Mouse (Mus musculus): ENCODE results near the gene Maml1.

Gene Maml1

DNA sequence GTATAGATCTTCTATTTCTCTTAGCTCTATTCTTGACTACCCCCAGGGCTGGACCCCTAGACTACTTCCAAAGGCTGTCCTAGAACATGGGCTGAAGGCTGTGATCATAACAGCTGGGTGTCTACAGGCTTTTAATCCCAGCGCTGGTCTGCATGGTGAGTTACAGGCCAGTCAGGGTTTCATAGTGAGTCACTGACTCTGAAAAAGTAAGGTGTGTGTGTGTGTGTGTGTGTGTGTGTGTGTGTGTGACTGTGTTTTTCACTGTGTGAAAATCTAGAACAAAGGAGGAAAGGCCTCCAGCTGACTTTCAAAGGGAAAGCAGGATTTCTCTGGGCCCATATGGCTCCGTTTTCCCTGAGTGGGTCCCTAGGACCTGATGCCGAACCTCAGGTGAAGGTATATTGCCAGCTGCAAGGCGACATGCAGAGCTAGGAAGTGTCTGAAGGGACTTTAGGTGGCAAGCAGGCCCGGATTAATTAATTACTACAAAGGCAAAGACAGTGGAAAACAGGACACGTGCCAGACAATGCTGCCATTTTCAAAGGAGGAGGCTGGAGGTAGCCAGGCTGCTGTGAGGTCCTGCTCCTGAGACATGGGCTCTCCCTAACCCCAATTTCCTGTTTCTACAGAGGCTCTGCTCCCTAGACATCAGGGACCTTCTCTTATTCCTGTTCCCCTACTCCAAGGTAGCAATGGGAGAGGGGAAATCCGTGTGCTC is 69.4 kb downstream of the Maml1 start:
- in situ Hi-C loops (cut with MseI, MboI), result no loop called here

DNA sequence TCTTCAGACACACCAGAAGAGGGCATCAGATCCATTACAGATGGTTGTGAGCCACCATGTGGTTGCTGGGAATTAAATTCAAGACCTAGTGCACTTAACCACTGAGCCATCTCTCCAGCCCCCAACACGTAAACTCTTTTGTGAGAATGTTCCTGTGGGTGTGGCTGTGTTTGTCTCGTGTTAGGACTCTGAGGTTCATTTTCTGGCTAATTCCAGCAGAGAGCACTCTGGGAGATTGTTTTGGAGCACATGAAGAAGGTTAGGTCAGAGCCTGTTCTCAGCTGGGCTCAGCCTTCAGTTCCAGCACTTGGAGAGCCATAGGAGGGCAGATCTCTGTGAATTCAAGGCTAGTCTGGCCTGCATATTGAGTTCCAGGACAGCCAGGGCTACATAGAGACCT is 72.3 kb downstream of the Maml1 start:
- in situ Hi-C loops (cut with MseI, MboI), result no loop called here

DNA sequence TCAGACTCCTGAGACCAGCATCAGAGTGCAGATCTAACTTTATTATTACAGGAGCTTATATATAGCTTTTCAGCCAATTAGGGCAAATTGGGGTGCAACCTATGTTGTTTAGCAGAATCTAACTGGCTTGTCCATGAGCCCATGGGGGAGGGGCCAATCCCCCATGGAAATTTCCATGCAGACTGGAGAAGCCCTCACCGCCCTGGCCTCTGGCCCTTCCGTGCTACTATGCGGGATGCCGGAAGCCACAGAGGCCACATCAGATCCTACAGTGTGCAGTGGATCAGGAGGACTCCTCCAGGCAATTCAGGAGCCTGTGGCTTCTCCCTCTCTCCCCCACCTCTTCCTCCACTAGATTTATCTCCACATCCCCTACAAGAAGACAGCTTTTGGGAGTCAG is 74.3 kb downstream of the Maml1 start:
- in situ Hi-C loops (cut with MseI, MboI), result no loop called here

DNA sequence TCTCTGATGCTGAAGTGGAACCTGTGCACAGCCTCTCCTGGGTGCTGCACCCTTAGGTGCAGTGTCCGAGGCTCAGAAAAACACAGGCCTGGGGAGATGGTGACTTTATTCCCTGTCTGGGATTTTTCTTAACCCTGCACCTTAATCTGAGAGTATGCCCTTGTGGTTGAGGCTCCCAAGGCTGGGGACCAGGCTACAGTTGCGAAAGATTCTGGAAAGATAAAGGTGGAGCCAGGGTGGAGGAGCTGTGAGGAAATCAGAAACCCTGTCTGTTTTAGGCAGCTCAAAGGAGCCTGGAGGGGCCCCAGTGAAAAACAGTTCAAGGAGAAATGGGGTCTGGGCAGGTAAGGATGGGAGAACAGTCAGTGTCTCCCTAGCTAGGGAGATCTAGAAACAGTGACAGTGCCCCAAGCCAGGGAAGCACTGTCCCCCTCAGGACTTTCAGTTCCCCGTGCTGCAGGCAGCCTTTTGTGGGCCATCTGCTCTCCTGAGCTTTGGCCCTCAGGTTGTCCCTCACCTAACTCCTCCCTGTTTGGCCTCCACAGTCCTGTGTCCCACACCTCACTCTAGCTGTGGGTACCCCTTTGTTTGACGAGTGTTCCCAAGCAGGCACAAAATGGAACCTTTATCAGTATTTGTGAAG is 75.3 kb downstream of the Maml1 start:
- in situ Hi-C loops (cut with MseI, MboI), result no loop called here

DNA sequence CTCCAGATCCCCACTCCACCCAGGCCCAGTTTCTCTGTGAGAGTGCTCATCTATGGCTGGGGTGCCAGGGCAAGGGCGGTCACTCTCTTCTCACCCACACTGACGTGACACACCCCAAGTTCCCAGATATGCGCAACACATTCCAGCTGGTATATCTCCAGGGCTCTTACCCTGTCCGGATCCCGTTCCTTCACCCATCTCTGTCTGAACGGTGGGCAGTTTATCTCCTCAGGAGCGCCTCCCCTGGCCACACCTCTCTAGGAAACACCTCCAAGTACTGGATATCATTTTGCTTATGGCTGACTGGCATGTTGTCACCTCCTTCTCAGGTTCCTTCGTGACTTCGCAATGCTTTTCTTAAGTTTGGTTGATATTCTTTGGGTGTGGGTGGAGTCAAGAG is 76.5 kb downstream of the Maml1 start:
- in situ Hi-C loops (cut with MseI, MboI), result no loop called here

DNA sequence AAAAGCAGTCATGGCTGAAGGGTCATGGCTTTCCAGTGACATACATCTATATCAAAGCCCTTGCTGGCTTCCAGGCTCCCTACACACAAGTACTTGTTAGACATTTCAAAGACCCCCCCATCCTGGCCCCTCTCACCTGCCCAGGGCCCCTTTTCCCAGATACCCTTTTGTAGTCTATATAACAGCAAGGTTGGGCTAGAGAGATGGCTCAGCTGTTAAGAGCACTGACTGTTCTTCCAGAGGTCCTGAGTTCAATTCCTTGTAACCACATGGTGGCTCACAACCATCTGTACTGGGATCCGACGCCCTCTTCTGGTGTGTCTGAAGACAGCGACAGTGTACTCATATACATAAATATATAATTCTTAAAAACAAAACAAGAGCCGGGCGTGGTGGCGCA is 77.5 kb downstream of the Maml1 start:
- in situ Hi-C loops (cut with MseI, MboI), result no loop called here

DNA sequence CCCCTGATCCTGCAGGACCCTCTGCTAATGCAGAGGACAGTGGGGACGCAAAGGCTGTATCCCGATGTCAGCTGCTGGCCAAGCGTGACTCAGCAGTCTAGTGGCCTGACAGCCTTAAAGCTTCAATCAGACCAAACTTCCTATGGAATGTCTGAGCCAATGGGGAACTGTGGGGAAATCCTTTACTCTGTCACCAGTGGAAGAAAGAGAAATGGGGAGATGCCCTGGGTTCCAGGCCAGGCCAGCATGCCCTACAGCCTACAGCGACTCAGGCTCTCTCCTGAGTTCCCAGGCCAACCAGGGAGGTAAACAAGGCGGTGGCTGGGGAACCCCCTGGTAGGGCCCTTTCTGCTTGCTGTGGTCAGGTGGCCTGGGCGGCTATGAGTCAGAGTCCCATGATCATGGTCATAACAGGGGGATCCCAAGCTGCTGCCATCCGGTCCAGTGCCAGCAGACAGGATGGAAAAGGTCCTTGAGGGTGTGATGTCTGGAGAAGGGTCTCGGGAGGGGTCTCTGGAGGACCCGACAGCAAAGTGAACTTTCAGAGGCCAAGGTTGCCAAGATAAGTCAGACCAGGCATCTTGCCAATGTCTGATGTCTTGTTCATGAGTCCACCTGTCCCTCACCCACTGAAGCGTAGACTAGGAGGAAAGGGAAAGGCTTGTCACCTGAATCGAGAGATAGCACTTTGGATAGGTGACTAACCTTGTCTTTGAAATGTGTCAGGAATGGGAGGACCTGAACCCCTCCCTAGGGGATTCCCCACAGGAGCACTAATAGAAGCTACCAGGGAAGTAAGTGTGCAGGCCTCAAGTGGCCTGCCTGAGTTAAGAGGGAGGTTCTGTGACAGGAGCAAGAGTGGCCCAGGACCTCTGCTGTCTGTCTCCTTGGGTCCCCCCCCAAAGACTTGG is 79.0 kb downstream of the Maml1 start:
- in situ Hi-C loops (cut with MseI, MboI), result no loop called here

DNA sequence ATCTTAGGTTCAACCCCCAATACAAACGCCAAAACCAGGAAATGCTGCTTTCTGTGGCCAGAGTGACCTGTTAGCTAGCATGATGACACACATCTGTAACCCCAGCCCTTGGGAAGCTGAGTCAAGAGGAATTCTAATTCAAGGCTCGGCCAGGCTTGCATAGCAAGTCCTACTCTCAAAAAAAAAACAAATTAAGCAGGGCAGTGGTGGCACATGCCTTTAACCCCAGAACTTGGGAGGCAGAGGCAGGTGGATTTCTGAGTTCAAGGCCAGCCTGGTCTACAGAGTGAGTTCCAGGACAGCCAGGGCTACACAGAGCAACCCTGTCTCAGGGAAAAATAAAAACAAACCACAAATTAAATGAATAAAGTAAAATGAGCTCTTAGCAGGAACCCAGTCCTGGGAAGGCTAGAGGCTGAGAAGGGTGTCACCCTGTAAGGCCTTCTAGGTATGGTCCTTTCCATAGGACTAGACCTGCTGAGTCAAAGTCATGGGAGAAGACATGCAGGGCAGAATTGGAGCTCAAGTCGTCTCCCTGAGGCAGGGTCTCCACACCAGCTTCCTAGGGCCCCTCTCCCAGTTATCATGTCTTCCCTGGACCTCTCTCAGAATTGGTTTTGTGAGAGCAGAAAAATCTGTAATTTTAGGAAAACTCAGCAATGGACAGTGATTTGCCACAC is 79.9 kb downstream of the Maml1 start:
- in situ Hi-C loops (cut with MseI, MboI), result no loop called here

DNA sequence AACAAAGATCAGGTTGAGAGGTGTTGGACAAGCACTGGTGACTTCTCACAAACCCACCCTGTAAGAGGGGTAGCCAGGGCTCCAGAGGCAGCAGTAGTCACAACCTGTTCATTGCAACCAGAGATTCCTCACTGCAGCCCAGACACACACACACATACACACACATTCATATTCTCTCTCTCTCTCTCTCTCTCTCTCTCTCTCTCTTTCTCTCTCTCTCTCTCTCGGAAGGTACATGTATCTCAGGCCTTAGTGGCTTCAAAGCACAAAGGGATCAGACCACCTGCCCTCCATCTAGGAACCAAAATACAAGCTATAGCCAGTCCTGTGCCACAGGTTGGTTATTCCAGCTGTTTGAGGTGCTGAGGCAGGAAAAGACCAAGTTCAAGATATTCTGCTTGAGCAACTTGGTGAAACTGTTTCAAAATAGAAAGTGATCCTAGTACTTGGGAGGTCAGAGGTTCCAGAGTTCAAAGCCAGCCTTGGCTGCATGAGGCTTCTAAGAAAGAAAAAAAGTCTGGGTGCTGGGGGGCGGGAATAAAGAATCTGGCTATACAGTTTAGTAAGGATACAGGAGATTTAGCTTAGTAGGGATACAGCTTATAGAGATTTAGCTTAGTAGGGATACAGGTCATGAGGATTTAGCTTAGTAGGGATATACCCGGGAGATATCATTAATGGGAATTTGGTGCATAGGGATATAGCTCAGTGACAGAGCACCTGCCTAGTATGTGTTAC is 80.6 kb downstream of the Maml1 start:
- in situ Hi-C loops (cut with MseI, MboI), result no loop called here

DNA sequence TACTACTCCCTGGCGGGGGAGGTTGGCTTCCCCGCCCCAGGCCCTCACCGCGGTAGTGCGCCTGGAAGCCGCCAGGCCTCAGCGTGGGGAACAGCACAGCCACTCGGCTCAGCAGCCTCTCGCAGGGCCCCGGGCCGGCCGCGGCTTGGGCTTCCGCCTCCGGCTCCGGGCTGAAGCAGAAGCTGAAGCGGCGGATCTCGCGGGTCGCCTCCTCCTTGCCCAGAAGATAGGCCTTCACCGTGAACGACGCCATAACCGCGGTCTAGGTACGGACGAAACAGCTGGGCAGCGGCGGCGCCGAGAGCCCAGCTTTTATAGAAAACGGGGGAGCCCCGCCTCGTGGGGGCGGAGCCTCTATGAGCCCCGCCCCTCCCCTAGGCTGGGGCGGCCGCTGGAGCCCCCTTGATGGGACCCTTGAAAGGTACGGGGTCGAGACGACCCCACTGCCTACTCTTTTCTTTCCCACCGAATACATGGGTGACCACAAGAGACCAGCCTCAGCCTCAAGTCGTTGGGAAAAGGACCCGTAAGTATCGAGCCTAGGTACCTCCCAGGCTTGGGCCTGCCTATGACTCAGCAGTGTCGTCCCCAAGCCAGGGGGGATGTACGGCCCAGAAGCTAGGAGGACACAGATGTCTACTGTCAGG is 81.5 kb downstream of the Maml1 start, which contains the start of the genes Sqstm1 and Mgat4b:
Sqstm1 (minus strand) TSS at position 323 of the 647 bp plus-strand sequence.
Mgat4b (plus strand) TSS at position 386 of the 647 bp plus-strand sequence.
- in situ Hi-C loops (cut with MseI, MboI), result no loop called here

DNA sequence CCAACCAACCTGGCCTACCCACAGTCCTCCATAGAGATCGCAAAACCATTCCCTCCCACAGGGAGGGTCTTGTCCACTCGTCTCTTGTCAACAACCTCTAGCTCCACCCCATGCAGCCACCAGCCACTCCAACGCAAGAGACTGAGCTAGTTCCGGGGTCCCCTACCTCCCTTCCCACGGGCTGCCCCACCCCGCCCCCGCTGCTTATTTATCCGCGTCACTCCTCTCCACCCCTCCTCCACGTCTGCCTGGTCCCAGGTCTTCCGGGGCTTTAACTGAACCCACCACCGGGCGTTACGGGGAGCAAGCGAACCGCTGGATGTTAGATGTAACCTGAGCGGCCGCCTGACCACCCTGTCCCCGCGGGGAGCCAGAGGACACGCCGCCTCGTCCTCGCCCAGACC is 82.0 kb downstream of the Maml1 start:
- in situ Hi-C loops (cut with MseI, MboI), result no loop called here

DNA sequence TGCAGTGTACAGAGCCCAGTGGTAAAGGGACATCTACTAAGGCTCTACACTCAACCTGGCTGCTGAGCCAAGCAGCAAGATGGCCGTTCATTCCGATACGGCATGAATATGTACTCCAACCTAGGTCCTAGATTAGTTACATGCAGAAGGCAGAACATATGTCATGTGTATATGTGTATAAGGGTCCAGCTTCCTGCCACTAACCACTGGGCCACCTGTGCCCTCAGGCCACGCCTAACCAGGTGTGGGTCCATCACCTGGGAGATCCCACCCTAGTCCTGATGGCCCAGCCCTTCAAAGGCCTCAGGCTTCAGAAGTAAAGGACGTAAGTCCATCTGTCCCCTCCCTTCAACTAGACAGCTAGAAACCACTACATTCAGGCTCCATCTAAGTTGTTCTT is 84.1 kb downstream of the Maml1 start:
- in situ Hi-C loops (cut with MseI, MboI), result no loop called here

DNA sequence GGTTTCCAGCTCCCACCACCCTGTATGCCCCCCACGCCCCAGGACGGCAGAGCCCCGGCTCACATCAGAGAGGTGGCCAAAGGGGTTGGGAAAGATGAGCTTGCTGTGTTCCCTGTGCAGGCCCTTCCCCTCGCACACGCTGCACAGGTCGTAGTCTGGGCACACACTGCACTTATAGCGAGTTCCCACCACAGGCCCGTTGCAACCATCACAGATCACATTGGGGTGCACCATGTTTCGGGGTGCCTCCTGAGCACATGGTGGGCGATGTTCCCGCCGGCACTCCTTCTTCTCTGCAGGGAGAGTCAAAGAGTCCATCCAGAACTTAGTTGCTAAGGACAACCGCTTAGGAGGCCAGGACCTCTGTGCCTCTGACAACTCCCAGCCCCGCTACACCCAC is 84.8 kb downstream of the Maml1 start:
- in situ Hi-C loops (cut with MseI, MboI), result no loop called here

DNA sequence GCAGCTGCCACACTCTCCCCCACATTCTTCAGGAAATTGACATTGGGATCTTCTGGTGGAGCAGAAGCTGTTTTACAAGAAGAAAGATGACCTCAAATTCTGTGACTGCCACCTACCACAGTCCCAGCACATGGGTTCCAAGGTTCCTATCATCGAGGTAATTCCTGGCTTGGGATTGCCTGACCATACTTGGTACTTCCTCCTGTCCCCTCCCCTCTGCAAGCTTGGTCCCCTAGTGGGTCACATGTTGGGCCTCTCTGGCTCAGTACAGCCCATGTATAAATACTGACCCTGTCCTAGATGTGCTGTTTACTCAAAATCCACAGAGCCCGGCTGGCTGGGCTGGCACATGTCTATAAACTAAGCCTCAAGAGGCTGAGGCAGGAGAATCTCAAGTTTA is 86.1 kb downstream of the Maml1 start:
- in situ Hi-C loops (cut with MseI, MboI), result no loop called here

Data from mouse trophoblast stem cell (cell line).